Mouse (Mus musculus) cerebellum, postnatal 10 days (tissue): ENCODE measurements at regions not wholly inside any gene's neighbourhood (a gene's known extent, or its start where the extent isn't known, plus 50 kb on each side); places are given as distances from the start of the nearest gene placed in this dataset.
"Not testable (repeated sequence)": the region's sequence is repeated elsewhere in the genome, so short reads cannot be mapped to it uniquely, and the experiment has no call there.

ENCODE experiments used
- DNase-seq, 2 experiments: peaks; one replicate each; pipeline ENCODE4 v3.0.0; 2021; ENCODE audit warnings: mixed read lengths in 2 of 2

DNA sequence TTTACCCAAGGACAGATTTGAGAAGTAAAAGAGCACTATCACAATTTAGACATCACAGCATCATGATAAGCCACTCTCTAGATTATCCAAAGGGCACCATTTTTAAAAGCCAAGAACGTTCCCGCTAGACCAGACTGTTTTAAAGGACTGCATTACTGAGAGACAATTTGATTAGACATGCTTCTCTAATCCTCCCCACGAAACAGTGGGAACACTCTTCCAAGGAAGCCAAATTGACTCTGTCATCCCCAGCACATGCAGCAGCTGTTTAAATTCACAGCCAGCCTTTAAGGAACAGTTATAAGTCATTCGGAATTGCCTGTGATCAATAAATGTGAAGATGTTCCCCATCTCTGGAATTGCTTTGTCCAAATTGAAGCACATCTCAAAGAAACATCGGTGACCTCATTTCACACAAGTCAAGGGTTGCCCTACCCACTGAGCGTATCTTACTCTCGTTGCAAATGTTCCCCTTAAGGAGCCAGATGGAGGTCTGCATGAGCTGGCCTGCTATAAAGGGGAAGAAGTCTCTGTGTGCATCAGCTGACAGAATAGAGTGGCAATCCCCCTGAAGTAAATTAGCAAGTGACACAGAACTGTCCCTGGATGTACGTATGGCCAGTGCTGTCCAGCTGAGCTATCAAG is 393.2 kb downstream of the Pid1 start:
- DNase-seq = peak; percentile 51 to 59

DNA sequence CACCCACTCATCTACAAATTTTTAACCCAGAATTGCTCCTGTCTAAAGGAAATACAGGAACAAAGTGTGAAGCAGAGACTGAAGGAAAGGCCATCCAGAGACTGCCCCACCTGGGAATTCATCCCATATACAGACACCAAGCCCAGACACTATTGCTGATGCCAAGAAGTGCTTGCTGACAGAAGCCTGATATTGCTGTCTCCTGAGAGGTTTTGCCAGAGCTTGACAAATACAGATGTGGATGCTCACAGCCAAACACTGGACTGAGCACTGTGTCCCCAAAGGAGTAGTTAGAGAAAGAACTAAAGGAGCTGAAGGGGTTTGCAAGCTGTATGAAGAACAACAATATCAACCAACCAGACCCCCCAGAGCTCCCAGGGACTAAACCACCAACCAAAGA is 399.3 kb downstream of the Pid1 start:
- not testable (repeated sequence) for DNase-seq

DNA sequence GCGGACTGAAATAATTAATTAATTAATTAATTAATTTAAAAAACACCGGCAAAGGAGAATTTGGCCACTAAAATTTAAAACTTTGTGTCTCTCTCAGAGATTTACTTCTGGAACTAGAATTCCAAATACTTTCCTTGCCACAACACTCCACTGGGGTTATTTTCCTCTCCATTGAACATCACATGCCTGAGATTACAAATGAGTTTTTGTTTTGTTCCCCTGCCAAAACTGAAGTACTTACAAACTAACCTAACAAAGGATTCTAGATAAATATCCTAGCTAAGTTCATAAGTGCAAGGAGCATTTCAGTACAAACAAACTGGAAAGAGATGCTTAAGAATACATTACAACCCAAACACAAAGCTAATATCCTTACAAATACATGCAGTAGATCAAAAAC is 402.2 kb downstream of the Pid1 start:
- DNase-seq = no peak

DNA sequence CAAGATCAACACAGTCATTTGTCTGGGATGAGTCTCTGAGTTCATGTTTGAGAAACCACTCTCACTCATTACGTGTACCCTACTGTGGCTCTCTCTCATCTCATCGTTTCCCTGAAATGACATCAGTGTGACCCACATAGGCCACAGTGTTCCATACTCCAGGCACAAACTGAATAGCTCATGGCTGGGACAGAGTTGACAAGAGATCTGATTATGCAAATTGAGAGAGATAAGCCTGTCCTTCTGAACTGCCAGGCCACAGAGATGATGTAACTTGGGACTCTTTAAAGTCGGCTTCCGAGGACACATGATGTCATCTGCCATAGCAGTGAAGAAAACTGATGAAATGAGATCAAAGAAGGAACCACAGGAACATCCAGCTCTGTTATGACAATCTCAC is 404.2 kb downstream of the Pid1 start:
- no peak for DNase-seq

DNA sequence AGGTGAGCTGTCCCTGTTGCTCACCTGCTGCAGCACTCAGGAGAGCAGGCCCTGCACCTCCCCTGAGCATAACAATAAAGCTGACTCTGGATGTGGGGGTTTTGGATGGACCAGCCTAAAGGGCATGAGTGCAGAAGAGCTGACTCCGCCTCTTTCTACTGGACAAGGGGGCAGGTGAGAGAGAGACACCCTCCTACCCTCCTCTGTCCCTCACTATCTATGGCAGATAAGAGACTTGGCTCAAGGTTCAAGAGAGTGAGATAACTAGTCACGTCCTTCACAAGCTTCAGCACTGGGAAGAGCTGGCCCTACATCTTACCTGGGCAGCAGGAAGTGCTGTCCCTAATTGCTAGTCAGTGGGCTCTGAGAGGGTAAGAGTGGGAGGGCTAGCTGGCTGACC is 441.1 kb downstream of the Pid1 start:
- DNase-seq = no peak

DNA sequence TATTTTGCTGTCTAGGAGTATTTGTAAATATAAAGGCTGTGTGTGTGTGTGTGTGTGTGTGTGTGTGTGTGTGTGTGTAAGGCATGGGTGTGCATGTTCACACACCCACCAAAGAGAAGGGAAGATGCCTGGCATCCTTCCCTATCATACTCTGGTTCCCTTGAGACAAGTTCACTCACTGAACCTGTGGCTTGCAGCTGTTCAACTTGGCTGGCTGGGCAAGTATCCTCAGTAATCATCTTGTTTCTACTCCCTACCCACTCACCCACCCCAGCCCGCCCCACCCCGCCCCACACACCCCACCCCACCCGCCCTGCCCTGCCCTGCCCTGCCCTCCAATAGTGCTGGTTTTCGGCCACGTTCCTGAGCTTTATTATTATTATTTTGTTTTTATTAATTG is 448.5 kb downstream of the Pid1 start:
- no peak for DNase-seq

DNA sequence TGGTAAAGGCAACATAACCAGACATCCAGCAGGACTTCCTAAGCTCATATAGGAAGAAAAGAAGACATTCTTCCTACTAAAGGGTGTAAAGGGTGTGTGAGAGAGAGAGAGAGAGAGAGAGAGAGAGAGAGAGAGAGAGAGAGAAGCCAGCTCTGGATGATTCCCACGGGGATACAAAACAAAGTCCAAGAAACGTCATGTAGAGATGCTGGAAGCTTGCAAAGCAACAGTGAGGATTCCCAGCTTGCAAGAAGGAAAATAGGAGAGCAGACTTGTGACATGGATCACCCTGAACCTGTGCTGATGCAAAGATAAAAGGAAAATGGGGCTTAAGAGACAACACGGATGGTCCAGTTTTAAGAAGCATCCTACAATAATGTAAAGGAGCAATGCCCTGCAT is 456.6 kb downstream of the Pid1 start:
- DNase-seq = no peak

DNA sequence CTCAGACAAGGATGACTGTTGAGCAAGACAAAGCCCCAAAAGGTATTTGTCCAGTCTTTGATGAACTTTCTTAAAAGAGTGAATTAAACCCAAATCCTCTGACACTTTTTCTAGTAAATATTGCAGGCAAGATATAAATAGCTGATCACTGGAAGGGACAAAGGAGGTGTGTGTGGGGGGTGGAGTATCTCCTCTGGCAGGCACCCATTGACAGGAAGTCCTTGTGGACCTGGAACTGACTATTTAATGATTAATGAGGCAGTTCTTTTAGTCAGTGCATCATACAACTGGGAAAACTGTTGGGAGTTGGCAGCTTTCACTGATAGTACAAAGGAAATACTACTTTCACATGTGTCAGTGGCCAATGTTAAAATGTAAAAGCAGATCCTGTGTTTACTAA is 457.1 kb downstream of the Pid1 start:
- DNase-seq = no peak

DNA sequence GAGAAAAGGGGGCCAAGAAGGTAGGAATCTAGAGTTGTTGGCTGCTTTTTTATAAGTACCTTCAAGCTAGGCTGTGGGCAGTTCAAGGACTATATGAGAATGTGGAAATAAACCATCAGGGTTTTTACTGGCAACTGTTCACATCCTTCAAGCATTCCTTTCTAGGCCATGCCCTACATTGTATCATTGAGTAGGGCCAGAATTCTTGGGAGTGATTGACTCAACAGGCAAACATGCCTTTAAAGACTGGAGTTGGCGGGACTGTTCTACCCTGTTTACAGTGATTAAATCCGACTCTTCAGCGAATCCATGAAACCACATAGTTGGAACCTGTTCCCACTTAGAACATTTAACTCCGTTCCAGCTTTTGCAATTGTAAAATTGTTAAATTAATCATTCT is 463.8 kb downstream of the Pid1 start:
- DNase-seq = no peak

DNA sequence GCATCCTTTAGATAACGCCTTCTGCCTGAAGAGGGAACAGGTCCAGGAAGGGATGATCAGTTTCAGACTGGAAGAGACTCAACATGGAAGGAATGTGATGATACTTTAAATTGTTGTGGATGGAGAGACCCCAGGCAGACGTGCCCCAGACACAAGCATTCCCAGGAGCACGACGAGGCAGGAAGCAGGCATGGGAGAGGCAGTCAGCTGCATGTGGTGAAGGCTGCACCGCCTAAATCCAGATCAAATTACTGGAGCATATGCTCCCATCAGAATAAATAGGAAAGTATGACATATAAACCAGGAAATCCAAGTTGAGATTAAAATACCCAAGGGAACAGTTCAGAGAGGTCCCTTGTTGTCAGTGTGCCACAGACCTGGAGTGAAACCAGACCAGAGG is 467.3 kb downstream of the Pid1 start:
- DNase-seq = no peak

DNA sequence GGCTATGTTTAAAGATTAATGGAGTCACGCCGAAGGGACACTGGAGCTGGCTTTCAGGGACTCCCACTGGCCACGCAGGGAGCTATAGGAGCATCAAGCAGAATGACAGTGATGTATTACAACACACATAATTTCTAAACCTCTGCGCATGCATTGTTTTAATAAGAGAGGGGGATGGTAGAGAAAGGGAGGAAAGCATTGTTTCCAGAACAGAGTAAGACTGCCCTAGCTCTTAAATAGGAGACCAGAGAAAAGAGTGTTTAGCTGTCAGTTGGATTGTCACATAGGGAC is 471.1 kb upstream of the Sphkap start:
- no peak for DNase-seq

DNA sequence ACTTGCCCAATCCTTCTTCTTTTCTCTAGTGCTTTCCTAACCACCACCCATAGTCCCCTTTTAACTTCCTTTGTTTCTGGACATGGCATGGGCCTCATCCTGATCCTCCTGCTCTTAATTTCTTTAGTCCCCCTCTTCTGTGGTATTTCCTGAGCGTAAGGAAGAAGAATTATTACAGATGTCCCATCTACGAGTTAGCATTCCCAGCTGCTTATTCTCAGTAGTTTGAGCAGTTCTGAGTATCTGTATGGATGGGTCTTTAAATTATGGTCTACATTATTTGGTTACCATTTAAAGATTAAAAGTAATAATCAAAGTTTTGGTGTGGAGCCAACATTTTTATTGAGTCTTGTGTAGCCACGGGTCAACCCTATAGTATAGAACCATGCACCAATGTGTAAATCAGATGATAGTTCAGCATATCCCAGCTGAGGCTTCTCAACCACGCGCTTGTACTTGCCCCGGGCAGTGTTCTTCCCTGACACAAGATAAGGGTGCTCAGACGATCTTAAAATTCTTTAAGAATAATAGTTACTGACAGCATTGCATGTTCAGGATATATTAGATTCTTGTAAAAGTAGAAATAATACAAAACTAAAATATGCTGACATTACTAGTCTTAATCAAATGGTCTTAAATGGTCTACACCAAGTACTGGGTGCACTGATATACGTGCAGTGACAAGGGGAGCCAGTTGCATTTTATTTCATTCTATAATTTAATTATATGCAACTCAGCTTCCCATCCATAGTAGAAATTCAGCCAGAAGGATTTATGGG is 470.5 kb upstream of the Sphkap start:
- no peak for DNase-seq

DNA sequence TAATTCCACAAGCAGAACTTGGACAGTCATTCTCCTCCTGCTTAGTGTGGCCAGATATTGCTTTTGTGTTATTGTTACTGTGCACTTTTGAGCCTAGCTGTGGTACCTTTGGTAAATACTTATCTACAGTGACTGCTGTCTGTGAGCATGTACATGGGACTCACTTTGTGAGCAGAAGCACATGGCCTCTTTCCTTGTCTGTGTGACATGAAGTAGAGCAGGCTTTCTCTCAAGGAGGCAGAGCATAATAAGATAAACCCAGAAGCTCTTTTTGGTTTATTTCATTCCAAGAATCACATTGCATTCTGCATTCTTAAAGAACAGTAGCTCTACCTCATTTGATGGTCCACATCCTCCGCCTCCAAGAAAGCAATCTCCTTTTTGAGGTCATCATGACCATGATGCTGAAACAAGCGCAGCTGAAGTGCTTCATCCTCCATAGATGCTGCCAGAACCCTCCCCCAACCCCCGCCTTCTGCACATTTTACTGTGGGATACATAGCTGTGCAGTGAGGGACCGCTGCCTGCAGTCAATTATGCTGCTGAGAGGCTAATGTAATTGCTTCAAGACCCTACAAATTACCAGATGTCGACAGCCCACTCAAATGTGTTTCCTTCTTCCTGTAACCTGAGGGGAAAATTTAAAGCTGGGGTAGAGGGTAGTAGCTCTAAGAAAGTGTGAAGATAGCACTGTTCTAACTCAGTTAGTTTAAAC is 463.0 kb upstream of the Sphkap start:
- DNase-seq = peak; percentile 57 to 73

DNA sequence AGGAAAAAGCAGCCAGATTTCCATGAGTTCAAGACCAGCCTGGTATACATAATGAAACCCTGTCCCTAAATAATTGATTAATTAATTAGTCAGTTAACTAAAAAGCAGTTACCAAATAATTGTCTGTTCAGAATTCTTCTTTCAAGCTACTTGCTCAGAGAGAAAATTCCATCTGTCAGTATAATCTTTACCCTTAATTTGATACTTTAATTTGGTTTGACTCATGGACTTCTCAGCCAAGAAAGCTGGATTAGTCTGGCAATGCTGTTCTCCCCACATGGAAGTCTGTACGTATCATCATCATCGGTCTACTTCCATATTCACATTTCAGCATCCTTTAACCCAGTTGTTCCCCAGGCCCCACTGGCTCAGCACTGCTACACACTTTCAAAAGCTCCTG is 461.0 kb upstream of the Sphkap start:
- DNase-seq = no peak

DNA sequence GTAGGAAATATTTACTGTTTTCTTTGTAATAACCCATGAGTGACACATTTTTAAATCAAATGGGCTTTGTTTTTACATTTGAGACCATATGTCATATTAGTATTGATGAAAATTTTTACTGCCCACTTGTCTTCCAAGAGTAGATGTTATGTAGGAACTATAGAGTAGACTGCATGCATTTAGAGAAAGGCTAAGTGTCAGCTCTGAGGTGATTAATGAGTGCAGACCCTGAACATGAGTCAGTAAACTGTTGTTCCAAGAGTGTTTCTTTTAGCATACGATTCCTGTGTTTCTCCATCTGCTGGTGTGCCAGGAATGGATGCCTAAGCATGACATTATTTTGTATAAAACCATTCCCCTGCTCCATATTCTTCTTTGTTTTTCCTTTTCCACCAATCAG is 454.5 kb upstream of the Sphkap start:
- no peak for DNase-seq

DNA sequence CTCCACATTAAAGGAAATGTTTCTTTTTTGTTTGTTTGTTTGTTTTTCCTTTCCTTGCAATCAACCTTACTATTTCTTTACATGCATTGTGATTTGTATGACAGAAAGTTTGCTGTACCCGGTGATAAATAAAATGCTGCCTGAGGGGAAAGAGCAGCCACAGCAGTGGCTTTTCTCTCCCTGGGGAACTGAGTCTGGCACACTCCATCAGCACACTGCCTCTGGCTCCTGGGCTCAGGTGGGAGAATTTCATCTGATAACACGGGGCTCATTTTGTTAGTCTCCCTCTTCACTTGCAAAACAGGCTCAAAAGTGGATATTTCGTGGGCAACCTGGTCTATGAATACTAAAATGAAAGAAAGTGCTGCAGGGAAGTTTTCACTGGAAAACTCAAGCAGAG is 454.1 kb upstream of the Sphkap start:
- peak in 1 of 2 experiments; percentile 10 for DNase-seq

DNA sequence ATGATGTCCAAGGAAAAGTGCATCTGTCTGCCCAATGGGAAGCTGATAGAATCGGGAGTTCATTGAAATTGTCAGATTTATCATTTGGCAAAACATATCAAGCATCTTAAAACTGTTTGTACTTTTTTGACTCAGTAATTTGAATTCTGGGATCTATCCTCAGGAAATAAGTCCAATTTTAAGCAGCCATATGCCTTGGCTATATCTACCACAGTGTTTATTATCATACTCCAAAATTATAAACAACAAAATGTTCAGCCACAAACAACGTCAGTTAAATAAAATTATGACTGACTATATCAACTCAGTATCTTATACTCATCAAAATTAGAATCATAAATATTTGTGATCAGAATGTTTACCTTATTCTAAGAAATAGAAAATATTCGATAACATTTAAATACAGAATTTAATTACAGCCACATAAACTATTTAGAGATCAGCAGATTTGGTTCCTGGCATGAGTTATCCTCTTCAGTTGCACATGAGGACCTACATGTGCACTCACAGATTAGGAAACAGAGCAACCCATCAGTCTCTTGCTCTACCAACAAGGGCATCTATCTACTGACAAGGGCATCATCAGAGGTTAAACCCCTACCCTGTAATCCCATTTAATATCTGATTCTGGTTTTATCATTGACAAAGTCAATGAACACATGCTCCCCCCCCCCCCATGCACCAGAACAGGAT is 451.9 kb upstream of the Sphkap start:
- no peak for DNase-seq

DNA sequence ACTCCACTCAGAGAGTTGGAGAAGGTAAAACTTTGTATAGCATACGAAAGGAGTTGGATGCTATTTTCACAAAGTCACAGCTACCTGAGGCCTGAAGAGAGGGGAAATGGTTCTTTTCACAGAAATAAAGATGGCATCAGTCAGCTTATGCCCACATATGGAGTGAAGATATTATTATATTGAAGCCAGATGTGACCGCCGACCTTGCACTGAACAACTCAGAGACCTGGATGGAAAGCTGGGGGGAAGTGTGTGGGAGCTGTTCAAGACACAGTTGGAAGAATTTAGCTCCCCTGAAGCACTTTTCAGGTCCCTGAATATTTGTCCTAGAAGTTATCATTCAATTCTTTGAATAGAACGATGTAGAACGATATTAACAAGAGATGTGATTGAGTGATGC is 446.0 kb upstream of the Sphkap start:
- no peak for DNase-seq

DNA sequence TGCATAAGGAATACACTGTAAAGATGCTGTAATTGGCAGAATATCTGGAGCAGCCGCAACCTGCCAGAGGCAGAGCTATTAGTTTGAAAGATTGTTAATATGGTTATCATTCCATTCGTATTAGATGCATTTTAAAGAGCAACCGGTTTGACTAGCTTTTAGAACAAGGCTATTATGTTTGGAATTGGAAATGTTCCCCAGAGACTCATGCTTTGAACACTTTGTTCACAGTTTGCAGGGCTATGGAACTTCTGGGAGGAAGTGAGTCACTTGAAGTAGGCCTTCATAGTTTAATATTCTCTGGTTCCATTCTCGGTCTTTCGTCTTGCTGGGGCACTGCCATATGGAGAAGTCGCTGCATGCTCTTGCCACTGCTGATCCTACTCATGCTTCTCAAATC is 443.1 kb upstream of the Sphkap start:
- DNase-seq = no peak

DNA sequence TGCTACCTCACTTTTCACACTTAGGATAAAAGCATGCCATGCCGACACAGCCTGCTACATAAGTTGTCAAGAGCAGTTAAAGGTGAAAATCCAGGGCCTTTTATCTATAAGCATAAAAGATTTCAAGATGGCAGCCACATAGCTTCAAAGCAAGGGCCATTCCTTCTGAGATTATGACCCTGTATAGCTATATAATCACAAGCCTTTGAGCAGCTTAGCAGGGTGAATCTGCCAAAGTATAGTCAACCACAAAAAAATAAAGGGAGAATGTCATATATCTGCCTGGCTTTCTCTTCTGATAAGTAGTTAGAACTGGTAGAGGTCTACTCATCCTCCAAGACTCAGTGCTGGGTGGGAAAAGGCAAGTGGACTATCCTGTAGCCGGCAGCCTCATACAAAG is 440.4 kb upstream of the Sphkap start:
- DNase-seq = no peak

DNA sequence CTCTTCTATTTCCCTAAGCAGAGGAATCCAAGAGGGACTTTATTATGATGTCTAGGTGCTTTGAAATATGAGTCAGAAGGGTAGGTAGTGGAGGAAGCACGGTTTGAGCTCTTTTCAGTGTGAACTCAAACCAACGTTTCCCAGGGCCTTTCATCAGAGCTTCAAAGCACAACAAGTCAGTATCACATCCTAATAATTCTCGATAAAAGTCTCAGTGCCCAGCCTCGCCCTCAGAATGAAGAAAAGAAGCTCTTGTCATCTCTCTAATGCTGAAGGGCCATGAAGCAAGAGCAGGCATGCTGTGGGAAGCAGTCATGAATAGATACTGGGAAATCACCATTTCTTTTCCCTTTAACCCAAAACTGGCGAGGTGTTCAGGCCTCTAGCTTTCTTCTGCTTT is 440.0 kb upstream of the Sphkap start:
- DNase-seq = no peak

DNA sequence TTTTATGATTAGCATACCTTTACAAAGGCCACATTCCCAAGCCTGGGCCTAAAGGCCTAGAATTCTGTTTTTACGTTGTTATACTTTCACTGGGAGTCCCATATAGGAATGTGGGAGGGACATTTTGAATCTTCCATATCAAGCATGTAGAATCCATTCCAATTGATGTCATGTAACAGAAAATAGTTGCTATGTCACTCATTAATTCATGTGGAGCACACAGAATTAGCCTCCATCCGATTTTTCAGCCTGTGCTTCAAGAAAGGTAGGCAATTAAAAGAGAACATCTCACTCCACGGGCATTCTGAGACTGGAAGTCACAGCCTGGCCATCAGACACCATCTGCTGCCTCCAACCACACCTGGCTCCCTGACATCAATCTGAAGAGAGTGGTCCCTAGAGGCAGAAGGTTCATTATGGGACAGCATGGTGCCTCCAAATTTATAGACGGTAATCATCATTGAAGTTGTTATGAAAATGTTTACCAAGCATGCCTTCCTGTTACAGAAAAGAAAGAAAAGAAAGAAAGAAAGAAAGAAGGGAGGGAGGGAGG is 436.9 kb upstream of the Sphkap start:
- peak; percentile 57 to 59 for DNase-seq

DNA sequence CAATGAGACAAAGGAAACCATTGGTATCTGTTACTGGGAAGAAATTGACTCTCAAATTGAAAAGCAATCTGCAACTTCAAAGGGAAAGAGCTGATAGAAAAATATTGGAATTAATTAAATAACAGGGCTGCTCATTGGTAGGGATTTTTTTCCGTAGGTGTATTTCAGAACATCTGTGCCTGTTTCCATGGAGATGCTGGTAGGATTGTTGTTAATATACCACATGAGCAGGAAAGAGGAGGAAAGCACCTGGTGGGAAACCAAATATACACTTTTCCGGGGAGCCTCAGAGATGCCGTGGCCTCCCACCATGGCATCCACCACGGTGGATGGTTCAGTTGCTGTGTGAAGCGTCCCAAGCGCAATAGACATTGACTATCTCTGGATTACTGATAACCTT is 428.0 kb upstream of the Sphkap start:
- no peak for DNase-seq

DNA sequence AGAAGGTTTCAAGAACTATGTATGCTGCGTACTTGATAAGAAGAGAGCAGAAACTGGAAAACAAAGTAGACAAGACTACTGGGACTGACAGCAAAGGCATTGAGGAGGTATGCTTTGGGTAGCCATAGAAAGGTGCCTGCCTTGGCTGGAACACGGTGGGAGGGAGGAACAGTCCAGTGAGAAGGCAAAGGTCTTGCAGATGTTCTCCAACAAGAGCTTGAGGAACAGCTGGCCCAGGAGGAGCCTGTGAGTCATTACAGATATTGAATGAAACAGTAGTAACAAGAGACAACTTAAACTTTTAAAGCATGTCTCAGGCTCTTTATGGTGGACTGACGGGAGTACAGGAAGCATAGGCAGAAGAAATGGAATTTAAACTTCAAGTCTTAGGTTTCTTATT is 424.9 kb upstream of the Sphkap start:
- no peak for DNase-seq
